Mouse (Mus musculus): Measurements from ENCODE around the gene Ly86. TPM values are rescaled to one million over a fixed set of nuclear protein-coding genes. Genes with fewer than 3 reads are reported as not detected.
A peak's percentile ranks its signal among the peaks of the same experiment; 100 is the strongest.

Ly86 gene
- polyA plus RNA-seq, 1 experiment from 2014 or later = 7.6 TPM

- Histone ChIP-seq H3K4me3 (peak overlapping the region; percentile 21), H3K4me2 (replicated peaks) (peak overlapping the region; percentile 54), H3K4me1 (peaks cover 22% of the 10 kb centered on the region), H3K9me3 (replicated peaks) (no peaks in the 10 kb centered on the region), H3K27me3 (0 out of 2 replicates have a peak, but pooled peaks cover 3% of the 10 kb centered on the region), H3K9ac (0 out of 2 replicates have a peak overlapping the region, but pooled peaks have one; percentile 10), H3K36me3 (no peaks in the 10 kb centered on the region), H3K27ac (no peak overlapping the region)
- WGBS = 7% methylated on average over 22 of the region's 22 CpGs
- peak; percentile 56 for ATAC-seq (ENCODE audit: low FRiP score)
Observed at GRCm38 (mm10) chr13:37452022-37452941, 107.3 kb downstream of the Ly86 start.

DNA sequence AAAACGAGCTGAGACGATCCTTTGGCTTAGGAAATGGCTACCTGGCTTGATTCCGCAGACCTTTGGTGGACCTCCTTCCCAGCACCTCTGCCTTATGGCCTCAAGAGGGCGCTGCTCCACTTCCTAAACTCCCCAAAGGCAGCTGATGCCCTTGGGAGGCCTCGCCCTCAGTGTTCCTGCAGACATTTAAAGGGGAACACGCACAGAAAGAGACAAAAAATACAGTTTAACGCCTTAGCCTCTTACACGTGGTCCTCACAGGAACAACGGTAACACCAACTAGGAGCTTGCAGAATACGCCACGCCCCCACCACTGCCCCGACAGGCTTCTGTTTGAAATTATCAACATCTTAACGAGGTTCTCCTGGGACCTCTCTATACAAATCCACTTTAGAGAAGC is 108.2 kb downstream of the Ly86 start:
- Histone ChIP-seq H3K9ac (no peak overlapping the region), H3K9me3 (replicated peaks) (no peaks in the 10 kb centered on the region), H3K27ac (no peak overlapping the region), H3K4me2 (replicated peaks) (peak overlapping the region; percentile 54), H3K27me3 (0 out of 2 replicates have a peak, but pooled peaks cover 3% of the 10 kb centered on the region), H3K4me3 (no peak overlapping the region), H3K36me3 (no peaks in the 10 kb centered on the region), H3K4me1 (peaks cover 22% of the 10 kb centered on the region)
- peak; percentile 35; the same call in 1 of the 2 replicates for ATAC-seq (ENCODE audit: low FRiP score)
- WGBS = 7% methylated on average over 13 of the region's 13 CpGs

GRCm38 (mm10) chr13:37454356-37454755 is 109.3 kb downstream of the Ly86 start:
- H3K27ac ChIP-seq = no peak overlapping the region
- 32% methylated on average over 6 of the region's 6 CpGs for WGBS
- ATAC-seq (ENCODE audit: low FRiP score) = no peak

DNA sequence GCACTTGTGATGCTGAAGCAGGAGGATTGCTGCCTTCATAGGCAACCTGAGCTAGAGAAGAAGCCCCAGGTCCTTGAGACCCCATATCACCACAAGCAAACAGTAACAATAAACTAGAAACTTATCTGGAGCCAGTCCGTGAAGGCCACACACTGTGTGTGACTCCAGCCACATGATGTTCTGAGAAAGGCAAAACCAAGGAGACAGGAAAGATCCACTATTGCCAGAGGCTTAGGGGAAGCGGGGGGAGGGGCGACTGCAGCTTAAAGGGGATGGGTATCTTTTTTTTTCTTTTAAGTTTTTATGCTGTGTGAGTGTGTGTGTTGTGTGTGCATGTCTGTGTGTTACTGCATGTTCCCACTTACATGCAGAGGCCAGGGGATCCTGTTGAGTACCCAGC is 110.6 kb downstream of the Ly86 start:
- H3K27me3 ChIP-seq = 0 out of 2 replicates have a peak, but pooled peaks cover 3% of the 10 kb centered on the region
- 85% methylated on average over 3 of the region's 3 CpGs for WGBS
- no peaks in the 10 kb centered on the region for H3K36me3 ChIP-seq
- peaks cover 22% of the 10 kb centered on the region for H3K4me1 ChIP-seq
- no peak overlapping the region for H3K9ac ChIP-seq
- no peak overlapping the region for H3K4me2 ChIP-seq (replicated peaks)
- no peak overlapping the region for H3K27ac ChIP-seq
- ATAC-seq (ENCODE audit: low FRiP score) = no peak
- no peaks in the 10 kb centered on the region for H3K9me3 ChIP-seq (replicated peaks)
- no peak overlapping the region for H3K4me3 ChIP-seq

More at GRCm38 (mm10) chr13:37454356-37454755, 109.3 kb downstream of the Ly86 start:
- H3K4me2 ChIP-seq (replicated peaks) = no peak overlapping the region
- H3K4me1 ChIP-seq = peaks cover 22% of the 10 kb centered on the region
- H3K9ac ChIP-seq = no peak overlapping the region
- H3K36me3 ChIP-seq = no peaks in the 10 kb centered on the region
- no peak overlapping the region for H3K4me3 ChIP-seq
- 0 out of 2 replicates have a peak, but pooled peaks cover 3% of the 10 kb centered on the region for H3K27me3 ChIP-seq
- H3K9me3 ChIP-seq (replicated peaks) = no peaks in the 10 kb centered on the region

GRCm38 (mm10) chr13:37457007-37457827 is 112.2 kb downstream of the Ly86 start:
- H3K9me3 ChIP-seq (replicated peaks) = no peaks in the 10 kb centered on the region
- no peaks in the 10 kb centered on the region for H3K36me3 ChIP-seq
- H3K4me1 ChIP-seq = peaks cover 18% of the 10 kb centered on the region
- no peak overlapping the region for H3K9ac ChIP-seq
- WGBS = 52% methylated on average over 11 of the region's 11 CpGs
- H3K27me3 ChIP-seq = 0 out of 2 replicates have a peak, but pooled peaks cover 3% of the 10 kb centered on the region
- H3K4me3 ChIP-seq = no peak overlapping the region
- no peak overlapping the region for H3K4me2 ChIP-seq (replicated peaks)
- ATAC-seq (ENCODE audit: low FRiP score) = peak; percentile 67; the same call in 1 of the 2 replicates
- no peak overlapping the region for H3K27ac ChIP-seq

DNA sequence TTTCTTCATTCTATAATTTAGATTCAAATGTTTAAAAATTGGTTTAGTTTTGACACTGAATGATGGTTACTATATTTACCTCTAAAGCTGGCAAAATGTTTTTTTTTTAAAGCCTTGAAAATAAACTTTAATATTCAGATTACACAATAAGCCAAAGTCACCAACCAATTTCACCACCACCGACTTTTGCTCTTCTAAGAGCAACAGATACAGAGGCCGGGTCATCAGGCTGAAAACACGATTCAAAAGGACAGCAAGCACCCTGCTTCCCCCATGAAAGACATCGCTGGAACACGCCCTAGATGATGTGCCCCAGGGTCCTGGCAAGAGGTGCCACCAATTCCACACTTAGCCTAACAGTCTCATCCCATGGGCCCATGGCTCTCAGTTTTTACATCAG is 113.5 kb downstream of the Ly86 start:
- 79% methylated on average over 5 of the region's 5 CpGs for WGBS
- Histone ChIP-seq H3K4me3 (no peak overlapping the region), H3K4me2 (replicated peaks) (no peak overlapping the region), H3K9ac (no peak overlapping the region), H3K36me3 (no peaks in the 10 kb centered on the region), H3K27ac (no peak overlapping the region), H3K9me3 (replicated peaks) (no peaks in the 10 kb centered on the region), H3K4me1 (peaks cover 6% of the 10 kb centered on the region), H3K27me3 (no peaks in the 10 kb centered on the region)
- no peak for ATAC-seq (ENCODE audit: low FRiP score)

GRCm38 (mm10) chr13:37459022-37459421 is 114.0 kb downstream of the Ly86 start:
- Histone ChIP-seq H3K9ac (no peak overlapping the region), H3K4me2 (replicated peaks) (no peak overlapping the region), H3K9me3 (replicated peaks) (no peaks in the 10 kb centered on the region), H3K27ac (no peak overlapping the region), H3K27me3 (no peaks in the 10 kb centered on the region), H3K4me3 (no peak overlapping the region), H3K4me1 (peaks cover 6% of the 10 kb centered on the region), H3K36me3 (no peaks in the 10 kb centered on the region)
- 75% methylated on average over 10 of the region's 10 CpGs for WGBS
- ATAC-seq (ENCODE audit: low FRiP score) = no peak

DNA sequence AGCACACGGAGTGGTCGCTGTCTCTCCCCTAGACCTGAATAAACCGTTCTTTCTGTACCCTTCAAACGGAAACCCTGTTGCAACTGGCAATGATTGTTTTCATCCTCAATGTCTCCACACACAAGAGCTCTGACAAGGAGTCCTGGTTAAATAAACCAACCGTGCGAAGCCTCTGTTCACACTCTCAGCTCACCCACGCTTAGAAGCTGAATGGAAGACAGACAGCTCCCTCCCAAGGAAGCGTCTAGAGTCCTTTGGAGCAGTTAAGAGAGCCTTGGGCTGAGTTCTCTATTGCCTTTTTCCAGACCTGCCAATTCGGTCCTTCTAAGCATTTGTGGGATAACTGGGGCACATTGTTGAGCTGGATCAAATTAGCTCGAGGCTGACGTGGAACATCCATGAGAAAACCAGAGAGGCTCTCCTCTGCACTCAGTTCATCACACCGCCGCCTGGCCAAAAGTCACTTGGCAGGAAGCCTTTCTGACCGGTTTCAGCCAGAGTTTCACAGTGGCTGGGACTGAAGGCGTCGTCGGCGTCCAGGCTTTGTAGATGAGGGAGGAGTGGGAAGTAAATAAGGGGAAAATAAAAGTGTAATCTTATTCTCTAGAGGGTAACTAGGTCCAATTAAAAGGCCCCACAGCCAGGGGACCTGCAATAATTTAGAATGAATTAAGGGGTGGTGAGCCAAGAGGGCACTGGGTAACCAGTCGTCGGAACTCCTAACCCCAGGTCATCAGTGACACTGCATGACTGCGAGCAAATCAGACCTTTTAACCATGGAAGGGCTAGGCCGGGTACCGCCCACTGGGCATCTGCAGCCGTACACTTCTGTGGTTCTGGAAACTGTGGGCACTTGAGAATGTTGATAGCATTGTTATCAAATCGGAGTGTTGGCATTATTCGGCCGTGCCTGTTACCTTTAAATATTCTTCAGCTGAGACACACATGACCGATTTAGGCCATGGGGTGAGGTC is 115.2 kb downstream of the Ly86 start:
- H3K4me1 ChIP-seq = peaks cover 6% of the 10 kb centered on the region
- no peak for ATAC-seq (ENCODE audit: low FRiP score)
- 71% methylated on average over 28 of the region's 28 CpGs for WGBS

GRCm38 (mm10) chr13:37462049-37462702 is 117.2 kb downstream of the Ly86 start:
- no peaks in the 10 kb centered on the region for H3K36me3 ChIP-seq
- no peaks in the 10 kb centered on the region for H3K9me3 ChIP-seq (replicated peaks)
- H3K4me1 ChIP-seq = peaks cover under 1% of the 10 kb centered on the region
- no peak overlapping the region for H3K4me3 ChIP-seq
- H3K27ac ChIP-seq = no peak overlapping the region
- no peaks in the 10 kb centered on the region for H3K27me3 ChIP-seq
- 94% methylated on average over 12 of the region's 12 CpGs for WGBS
- no peak overlapping the region for H3K4me2 ChIP-seq (replicated peaks)
- no peak overlapping the region for H3K9ac ChIP-seq
- ATAC-seq (ENCODE audit: low FRiP score) = no peak

More for the DNA sequence above, 115.2 kb downstream of the Ly86 start:
- no peaks in the 10 kb centered on the region for H3K9me3 ChIP-seq (replicated peaks)
- H3K27me3 ChIP-seq = no peaks in the 10 kb centered on the region
- no peaks in the 10 kb centered on the region for H3K36me3 ChIP-seq
- H3K9ac ChIP-seq = no peak overlapping the region
- no peak overlapping the region for H3K4me2 ChIP-seq (replicated peaks)
- no peak overlapping the region for H3K4me3 ChIP-seq
- no peak overlapping the region for H3K27ac ChIP-seq

DNA sequence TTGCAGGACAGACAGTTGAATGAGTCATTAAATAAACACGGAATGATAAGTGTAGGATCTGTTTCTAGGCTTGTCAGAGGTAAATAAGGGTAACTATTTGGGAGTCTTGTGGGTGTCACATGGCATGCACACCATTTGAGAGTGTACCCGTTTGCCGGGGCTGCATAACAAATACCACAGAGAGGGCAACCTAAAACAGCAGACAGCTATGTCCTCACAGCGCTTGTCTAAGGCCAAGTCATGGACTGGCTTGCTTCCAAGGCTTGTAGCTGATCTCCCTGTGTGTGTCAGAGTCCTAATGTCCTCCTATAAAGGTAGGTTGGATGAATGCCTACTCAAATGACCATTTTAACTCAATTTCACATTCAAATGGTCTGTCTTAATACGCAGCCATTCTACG is 120.7 kb downstream of the Ly86 start:
- Histone ChIP-seq H3K9ac (no peak overlapping the region), H3K27ac (no peak overlapping the region), H3K4me2 (replicated peaks) (no peak overlapping the region), H3K36me3 (no peaks in the 10 kb centered on the region), H3K27me3 (no peaks in the 10 kb centered on the region), H3K4me1 (peaks cover 8% of the 10 kb centered on the region), H3K4me3 (no peak overlapping the region), H3K9me3 (replicated peaks) (no peaks in the 10 kb centered on the region)
- ATAC-seq (ENCODE audit: low FRiP score) = no peak
- 83% methylated on average over 6 of the region's 6 CpGs for WGBS

DNA sequence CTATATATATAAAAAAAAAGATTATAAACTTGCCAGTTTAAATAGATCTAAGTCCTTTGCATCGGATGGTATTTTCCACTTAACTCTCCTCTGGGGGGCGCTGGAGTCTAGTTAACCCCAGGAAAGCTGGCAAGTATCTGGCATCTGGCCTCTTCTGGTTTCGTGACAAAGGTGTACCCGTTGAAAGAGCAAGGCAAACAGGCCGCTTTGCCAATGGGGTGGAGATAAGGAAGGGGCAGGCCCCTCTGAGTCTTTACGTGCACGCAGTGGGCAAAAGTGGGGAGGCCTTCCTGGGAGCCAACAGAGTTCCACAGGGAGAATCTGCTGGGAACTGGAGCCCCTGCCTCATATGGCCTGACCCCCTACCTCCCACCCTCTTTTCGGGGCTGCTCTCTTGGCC is 122.8 kb downstream of the Ly86 start:
- ATAC-seq (ENCODE audit: low FRiP score) = no peak
- WGBS = 7% methylated on average over 8 of the region's 8 CpGs
- Histone ChIP-seq H3K9me3 (replicated peaks) (no peaks in the 10 kb centered on the region), H3K4me2 (replicated peaks) (peak overlapping the region; percentile 27), H3K4me1 (peaks cover 8% of the 10 kb centered on the region), H3K9ac (no peak overlapping the region), H3K36me3 (no peaks in the 10 kb centered on the region), H3K4me3 (no peak overlapping the region), H3K27ac (no peak overlapping the region), H3K27me3 (no peaks in the 10 kb centered on the region)

Measured in hindbrain, embryonic 12.5 days (tissue).